Mouse (Mus musculus) G1E (cell line): ENCODE results near the gene Tomm34. TPM values are rescaled to one million over a fixed set of nuclear protein-coding genes. Genes with fewer than 3 reads are reported as not detected.

Source experiments
- ATAC-seq: 2 replicates; pipeline ENCODE4 v1.8.0; 2016; ENCODE audit warnings: mild to moderate bottlenecking; ENCODE audit not compliant: insufficient number of reproducible peaks, poor library complexity, low FRiP score, severe bottlenecking; ENCODE audit errors: extremely low read depth
- DNase-seq: peaks from one replicate; pipeline ENCODE4 v3.0.0; 2012; ENCODE audit warnings: low spot score
- H3K27me3 ChIP-seq: 2 replicates; pipeline ENCODE4 v1.6.1; 2012; ENCODE audit warnings: mild to moderate bottlenecking, low read length, inconsistent platforms; ENCODE audit not compliant: insufficient read depth
- H3K36me3 ChIP-seq: replicated peaks from 2 replicates; pipeline ENCODE3; 2012; ENCODE audit warnings: mild to moderate bottlenecking, inconsistent platforms
- H3K4me1 ChIP-seq: 2 replicates; pipeline ENCODE4 v1.6.1; 2012; ENCODE audit warnings: low read depth, low read length, inconsistent platforms, mixed read lengths; ENCODE audit not compliant: insufficient read depth
- H3K4me3 ChIP-seq: 2 replicates; pipeline ENCODE4 v1.5.1; 2012; ENCODE audit warnings: low read depth, mild to moderate bottlenecking, inconsistent platforms, low read length, moderate library complexity, mixed read lengths
- H3K9me3 ChIP-seq: replicated peaks from 2 replicates; pipeline ENCODE4 v1.6.1; 2012; ENCODE audit warnings: inconsistent platforms
- CTCF ChIP-seq: IDR thresholded peaks from 2 replicates; pipeline ENCODE4 v1.5.1; 2012; ENCODE audit warnings: low read depth, low read length, inconsistent platforms, mixed read lengths
- GATA1 ChIP-seq: IDR thresholded peaks from 2 replicates; pipeline ENCODE4 v1.6.1; 2012; ENCODE audit warnings: borderline replicate concordance, low read length, inconsistent platforms, mixed read lengths
- GATA2 ChIP-seq: IDR thresholded peaks from 2 replicates; pipeline ENCODE4 v1.6.1; 2012; ENCODE audit warnings: low read depth, low read length, inconsistent platforms, borderline replicate concordance
- POLR2AphosphoS5 ChIP-seq: IDR thresholded peaks from 2 replicates; pipeline ENCODE4 v1.6.1; 2012; ENCODE audit warnings: low read depth, low read length, inconsistent platforms; ENCODE audit not compliant: insufficient replicate concordance
- TAL1 ChIP-seq: conservative IDR thresholded peaks from 2 replicates; pipeline ENCODE4 v1.6.1; 2012; ENCODE audit warnings: low read depth, low read length, inconsistent platforms, mixed read lengths
- polyA plus RNA-seq: library from polyadenylated mRNA; stranded (reverse); fragments of >175 nt; gene quantifications from 2 replicates; pipeline ENCODE4 v1.2.3, GENCODE M21; 2012
- total RNA-seq, 2 experiments: library from RNA; stranded (forward) in 1 of 2; stranded (reverse) in 1 of 2; fragments of 200-1000 nt in 1 of 2; fragments of >200 nt in 1 of 2; fragmentation: Nextera tagmentation in 1 of 2; gene quantifications; 2 replicates each; pipeline ENCODE4 v1.2.3; 2014 to 2017

The Tomm34 gene
- total and polyA plus RNA-seq, 3 experiments, result 48.2 to 63.0 (median 61.0) TPM

- TF ChIP-seq CTCF (no peak), TAL1 (no peak), POLR2AphosphoS5 (no peak), GATA1 (no peak), GATA2 (no peak)
- no peak for ATAC-seq
- Histone ChIP-seq H3K36me3 (peaks cover 87% of the 10 kb centered on the region), H3K27me3 (no peaks in the 10 kb centered on the region), H3K4me1 (peaks cover 7% of the 10 kb centered on the region; the same call in 1 of the 2 replicates), H3K4me3 (no peak overlapping the region), H3K9me3 (no peaks in the 10 kb centered on the region)
- no peak for DNase-seq
These were observed 23.2 kb upstream of the Tomm34 start for GRCm38 (mm10) chr2:164094152-164094551.

GRCm38 (mm10) chr2:164089508-164089907 lies 18.5 kb upstream of the Tomm34 start:
- DNase-seq, result no peak
- Histone ChIP-seq H3K4me1 (peaks cover 20% of the 10 kb centered on the region), H3K27me3 (no peaks in the 10 kb centered on the region), H3K4me3 (no peak overlapping the region), H3K9me3 (no peaks in the 10 kb centered on the region), H3K36me3 (peaks cover 93% of the 10 kb centered on the region)
- TF ChIP-seq TAL1 (no peak), GATA2 (no peak), POLR2AphosphoS5 (no peak), CTCF (no peak)
- ATAC-seq, result no peak

GRCm38 (mm10) chr2:164087416-164088017 lies 16.5 kb upstream of the Tomm34 start:
- peaks cover 90% of the 10 kb centered on the region for H3K36me3 ChIP-seq
- no peaks in the 10 kb centered on the region for H3K9me3 ChIP-seq
- no peak for ATAC-seq
- no peak for DNase-seq
- H3K27me3 ChIP-seq, result no peaks in the 10 kb centered on the region
- H3K4me1 ChIP-seq, result peaks cover 37% of the 10 kb centered on the region
- H3K4me3 ChIP-seq, result no peak overlapping the region
- TF ChIP-seq GATA1 (no peak), POLR2AphosphoS5 (no peak), TAL1 (no peak), CTCF (no peak), GATA2 (no peak)

- DNase-seq (peak; percentile 9), ATAC-seq (peak; percentile 17; the same call in 1 of the 2 replicates)
- peaks cover 38% of the 10 kb centered on the region for H3K4me1 ChIP-seq
- peaks cover 91% of the 10 kb centered on the region for H3K36me3 ChIP-seq
- no peak for TF ChIP-seq GATA2
- no peak for TF ChIP-seq CTCF
- no peak for TF ChIP-seq GATA1
- TF ChIP-seq POLR2AphosphoS5, result no peak
- TF ChIP-seq TAL1, result no peak
- H3K4me3 ChIP-seq, result peak overlapping the region; percentile 66; the same call in 1 of the 2 replicates
- H3K9me3 ChIP-seq, result no peaks in the 10 kb centered on the region
- no peaks in the 10 kb centered on the region for H3K27me3 ChIP-seq
These were observed 13.4 kb upstream of the Tomm34 start for GRCm38 (mm10) chr2:164084342-164084700.

- Histone ChIP-seq H3K27me3 (no peaks in the 10 kb centered on the region), H3K4me3 (peak overlapping the region; percentile 66; the same call in 1 of the 2 replicates), H3K36me3 (peaks cover 88% of the 10 kb centered on the region), H3K4me1 (peaks cover 41% of the 10 kb centered on the region), H3K9me3 (no peaks in the 10 kb centered on the region)
- no peak for TF ChIP-seq GATA2
- no peak for TF ChIP-seq TAL1
- no peak for TF ChIP-seq POLR2AphosphoS5
- DNase-seq (peak; percentile 60), ATAC-seq (peak; percentile 84)
These were observed 12.8 kb upstream of the Tomm34 start for GRCm38 (mm10) chr2:164083609-164084341.

GRCm38 (mm10) chr2:164082175-164082574 lies 11.2 kb upstream of the Tomm34 start:
- no peak for DNase-seq

More at GRCm38 (mm10) chr2:164082175-164082574, 11.2 kb upstream of the Tomm34 start:
- TF ChIP-seq POLR2AphosphoS5 (no peak), GATA1 (no peak), CTCF (no peak), GATA2 (no peak), TAL1 (no peak)
- Histone ChIP-seq H3K36me3 (peaks cover 77% of the 10 kb centered on the region), H3K27me3 (no peaks in the 10 kb centered on the region), H3K4me1 (peaks cover 44% of the 10 kb centered on the region), H3K4me3 (no peak overlapping the region), H3K9me3 (no peaks in the 10 kb centered on the region)
- ATAC-seq, result no peak
